Mouse (Mus musculus) mammary gland, adult 2 months (tissue): ENCODE measurements around the gene Kcnj6. TPM values are rescaled to one million over a fixed set of nuclear protein-coding genes. Genes with fewer than 3 reads are reported as not detected.

Experiments
- polyA plus RNA-seq: library from polyadenylated mRNA; depleted of rRNA; stranded (reverse); fragments of >200 nt; gene quantifications from 2 replicates; pipeline ENCODE4 v1.2.3, GENCODE M21; 2012; ENCODE audit warnings: low replicate concordance; rRNA removed

Gene Kcnj6
- polyA plus RNA-seq: not detected in 2 replicates

GRCm38 (mm10) chr16:94997340-94997849 is at the start of gene Kcnj6:
Gene Kcnj6, minus strand, starts transcription at chr16:94997701.

